Mouse (Mus musculus) gastrocnemius, postnatal 14 days (tissue): ENCODE data around the gene Cdh22. TPM values are rescaled to one million over a fixed set of nuclear protein-coding genes. Genes with fewer than 3 reads are reported as not detected.

ENCODE experiments used
- DNase-seq: peaks from one replicate; pipeline ENCODE4 v3.0.0; 2021; ENCODE audit warnings: mixed read lengths
- intact Hi-C: fragments of 180-260 bp; cut with DNase I; formaldehyde crosslinking; loops from one replicate; pipeline ENCODE4 v1.15.1; 2025; ENCODE audit warnings: low total_unique reads
- long read RNA-seq, 2 experiments: library from polyadenylated mRNA; stranded (forward); transcript quantifications; one replicate each; pipeline ENCODE4 v2.0.0; 2021
- total RNA-seq, 2 experiments: library from RNA; stranded (reverse); gene quantifications; 2 replicates each; pipeline ENCODE4 v1.2.3; 2021

The Cdh22 gene
- under 1 TPM; 0.13 to 0.18 TPM for total RNA-seq
- long read RNA-seq, experiment 1, result 0 reads
- long read RNA-seq, experiment 2, partial matches to known transcripts, result 0 of 1 reads
- long read RNA-seq, experiment 2, other reads (novel, unspliced or antisense), result 1 of 1 reads

GRCm38 (mm10) chr2:165234613-165235291, at the start of gene Cdh22:
Gene Cdh22 (minus strand): TSS chr2:165234853.
- intact Hi-C loops, result loop anchor here (10.0 kb wide), 1 partner anchor 100 kb away; no protein-coding TSS in a partner anchor
- DNase-seq, result peak; percentile 57

DNA sequence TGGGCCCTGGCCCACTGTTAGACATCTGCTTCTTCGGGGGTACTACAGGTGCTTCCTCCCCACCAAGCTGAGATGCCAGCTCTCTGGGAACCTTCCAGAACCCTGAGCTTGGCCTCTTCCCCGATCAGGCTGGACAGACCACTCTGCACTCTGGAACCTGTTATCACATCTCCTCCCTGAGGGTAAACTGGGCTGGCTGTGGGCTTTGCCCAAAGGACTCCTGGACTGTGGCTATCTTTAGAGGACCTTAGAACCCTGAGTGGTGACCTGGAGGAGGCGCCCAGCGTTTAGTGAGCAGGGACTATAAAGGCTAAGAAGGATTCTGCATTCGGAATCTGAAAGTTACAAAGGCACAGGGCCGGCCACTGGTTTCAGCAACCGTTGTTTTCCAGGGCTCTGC, 49.7 kb upstream of the Cdh22 start:
- intact Hi-C loops, result loop anchor here (5.0 kb wide), 1 partner anchor 33 kb away; no protein-coding TSS in a partner anchor
- DNase-seq, result no peak

DNA sequence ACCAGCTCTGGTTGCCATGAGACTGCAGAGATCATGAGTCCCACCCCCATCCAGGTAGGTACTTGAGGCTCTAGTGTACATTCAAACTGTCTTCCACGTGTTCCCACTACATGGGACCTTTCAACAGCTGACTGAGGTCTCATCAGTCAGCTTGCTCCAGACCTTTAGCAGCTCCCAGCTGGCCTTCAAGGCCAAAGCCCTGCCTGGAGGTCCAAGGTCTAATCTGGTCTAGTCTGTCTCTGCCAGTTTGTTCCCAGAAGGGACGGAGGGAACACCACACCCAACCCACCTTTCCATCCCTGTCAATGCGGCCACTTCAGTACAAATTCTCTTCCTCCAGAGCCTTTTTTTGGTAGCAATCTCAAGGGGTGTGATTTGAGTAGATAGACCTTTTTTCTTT, 49.0 kb upstream of the Cdh22 start:
- DNase-seq, result no peak
- intact Hi-C loops, result loop anchor here (5.0 kb wide), 1 partner anchor 34 kb away; no protein-coding TSS in a partner anchor

DNA sequence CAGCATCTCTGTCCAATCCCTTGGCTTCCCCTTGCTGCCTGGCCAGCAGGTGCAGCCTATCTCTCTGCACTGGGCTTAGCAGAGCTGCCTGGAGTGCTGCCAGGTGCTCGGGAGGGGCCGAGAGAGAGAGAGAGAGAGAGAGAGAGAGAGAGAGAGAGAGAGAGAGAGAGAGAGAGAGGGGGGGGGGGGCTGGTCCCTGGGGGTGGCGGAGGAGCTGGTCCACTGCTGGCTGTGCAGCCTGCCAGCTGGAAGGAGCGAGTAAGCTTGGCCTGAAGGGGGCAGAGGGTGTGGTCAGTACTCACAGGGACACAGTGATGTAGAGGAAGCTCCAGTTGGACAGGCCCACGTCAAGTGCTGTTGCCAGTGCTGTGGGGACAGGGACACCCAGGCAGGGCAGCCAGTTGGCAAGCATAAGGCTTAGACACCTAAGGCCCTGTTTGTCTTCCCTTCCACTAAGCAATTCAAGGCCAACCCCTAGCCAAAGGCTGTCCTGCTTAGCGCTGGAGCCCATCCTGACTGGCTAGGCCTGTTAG, 47.2 kb upstream of the Cdh22 start:
- intact Hi-C loops, result loop anchor here (5.0 kb wide), 1 partner anchor 35 kb away; no protein-coding TSS in a partner anchor
- peak; percentile 47 for DNase-seq

GRCm38 (mm10) chr2:165279351-165279750, 44.7 kb upstream of the Cdh22 start:
- DNase-seq, result no peak
- intact Hi-C loops, result loop anchor here (5.0 kb wide), 2 partner anchors 58 to 207 kb away; no protein-coding TSS in a partner anchor

- intact Hi-C loops, result loop anchor here (5.0 kb wide), 2 partner anchors 60 to 205 kb away; no protein-coding TSS in a partner anchor
- DNase-seq, result no peak
Observed at GRCm38 (mm10) chr2:165277188-165277740, 42.6 kb upstream of the Cdh22 start.

DNA sequence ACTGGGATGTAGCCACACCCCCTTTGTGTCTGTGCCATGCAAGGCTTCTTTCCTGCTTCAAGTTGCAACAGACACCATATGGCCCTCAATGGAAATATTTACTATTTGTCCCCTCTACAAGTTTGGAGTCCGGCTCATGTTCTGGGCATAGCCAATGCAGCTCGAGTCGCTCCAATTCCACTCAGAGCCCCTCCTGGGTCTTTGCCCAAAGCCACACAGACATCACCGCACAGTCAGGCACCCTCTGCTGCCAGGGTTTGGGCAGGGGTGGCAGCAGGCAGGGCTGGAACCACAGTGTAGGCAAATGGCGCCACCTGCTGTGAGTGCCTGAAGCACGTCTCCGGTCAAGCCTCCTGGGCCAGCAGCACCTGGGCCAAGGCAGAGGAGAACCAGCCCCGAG, 41.2 kb upstream of the Cdh22 start:
- DNase-seq, result peak; percentile 73

GRCm38 (mm10) chr2:165275124-165275640, 40.5 kb upstream of the Cdh22 start:
- no peak for DNase-seq
- intact Hi-C loops, result loop anchor here (5.0 kb wide), 2 partner anchors 62 to 203 kb away; no protein-coding TSS in a partner anchor

More for the DNA sequence above, 41.2 kb upstream of the Cdh22 start:
- intact Hi-C loops, result loop anchor here (5.0 kb wide), 2 partner anchors 61 to 204 kb away; no protein-coding TSS in a partner anchor

DNA sequence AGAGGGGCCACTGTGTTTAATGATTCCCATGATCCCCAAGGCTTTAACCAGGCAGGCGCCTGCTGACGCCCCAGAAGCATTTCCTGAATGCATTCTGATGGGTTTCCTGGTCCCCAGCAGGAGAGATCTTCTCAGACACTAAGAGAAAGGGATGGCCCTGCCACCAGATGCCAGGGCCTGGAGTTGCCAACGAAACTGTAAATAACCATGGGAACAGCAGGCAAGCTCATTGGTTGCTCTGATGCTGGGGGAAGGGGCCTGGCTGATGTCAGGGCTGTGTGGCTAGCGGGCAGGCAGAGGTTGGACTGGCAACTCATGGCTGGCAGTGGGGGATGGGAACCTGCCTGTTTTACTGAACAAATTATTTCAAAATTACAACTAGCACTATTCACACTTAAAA, 38.9 kb upstream of the Cdh22 start:
- DNase-seq, result no peak
- intact Hi-C loops, result no loop called here

DNA sequence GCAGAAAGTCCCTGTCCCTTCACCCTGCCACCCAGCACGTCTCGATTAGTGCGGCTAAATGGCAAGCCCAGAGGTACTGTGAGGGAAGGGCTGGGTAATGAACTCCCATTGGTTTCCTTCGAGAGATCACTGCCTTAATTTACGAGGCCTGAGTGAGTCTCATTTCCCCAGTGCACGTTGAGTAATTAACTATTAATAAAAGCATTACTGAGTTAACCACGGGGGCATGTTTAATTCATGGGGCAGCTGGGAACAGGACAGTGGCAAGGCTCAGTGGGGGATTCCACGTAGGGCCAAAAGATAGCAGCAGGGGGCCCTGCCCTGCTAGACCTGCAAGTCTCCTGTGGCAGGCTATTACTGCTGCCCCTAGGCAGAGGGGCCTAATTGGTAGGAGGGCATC, 36.7 kb upstream of the Cdh22 start:
- intact Hi-C loops, result no loop called here
- no peak for DNase-seq

DNA sequence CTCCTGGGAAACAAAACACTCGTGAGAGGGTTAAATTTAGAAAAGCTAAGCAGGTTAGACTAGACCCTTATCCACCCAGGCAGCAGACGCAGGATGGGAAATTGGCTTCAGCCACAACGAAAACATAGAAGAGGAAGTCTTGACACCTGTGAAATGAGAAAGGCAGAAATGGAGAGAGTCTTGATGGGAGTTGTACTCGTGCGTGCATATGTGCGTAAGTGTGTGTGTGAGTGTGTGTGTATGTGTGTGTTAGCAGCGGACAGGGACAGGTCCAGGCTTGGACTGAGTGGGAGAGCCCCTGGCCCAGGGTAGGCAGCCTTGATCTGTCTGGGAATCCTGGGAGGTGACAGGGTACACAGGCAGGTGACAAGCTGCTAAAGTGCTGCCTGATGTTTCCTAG, 36.2 kb upstream of the Cdh22 start:
- intact Hi-C loops, result no loop called here
- no peak for DNase-seq

DNA sequence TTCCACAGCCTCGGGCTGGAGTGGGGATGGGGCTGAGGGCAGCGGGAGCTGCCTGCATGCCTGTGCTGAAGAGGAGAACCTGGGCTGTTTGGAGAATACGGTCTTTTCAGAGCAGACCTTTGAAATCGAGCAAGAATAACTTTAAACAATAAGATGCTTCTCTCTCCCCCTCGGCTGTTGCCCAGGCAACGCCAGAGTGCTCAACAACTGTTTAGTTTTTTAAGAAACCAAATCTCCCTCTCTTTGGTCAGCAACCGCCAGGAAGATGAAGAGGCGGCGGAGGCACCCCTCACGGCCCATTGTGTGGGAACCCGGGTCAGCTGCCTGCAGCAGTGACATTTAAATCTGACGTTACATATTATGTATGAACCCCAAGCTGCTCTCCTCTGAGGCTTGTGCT, 32.1 kb upstream of the Cdh22 start:
- no peak for DNase-seq
- intact Hi-C loops, result no loop called here

DNA sequence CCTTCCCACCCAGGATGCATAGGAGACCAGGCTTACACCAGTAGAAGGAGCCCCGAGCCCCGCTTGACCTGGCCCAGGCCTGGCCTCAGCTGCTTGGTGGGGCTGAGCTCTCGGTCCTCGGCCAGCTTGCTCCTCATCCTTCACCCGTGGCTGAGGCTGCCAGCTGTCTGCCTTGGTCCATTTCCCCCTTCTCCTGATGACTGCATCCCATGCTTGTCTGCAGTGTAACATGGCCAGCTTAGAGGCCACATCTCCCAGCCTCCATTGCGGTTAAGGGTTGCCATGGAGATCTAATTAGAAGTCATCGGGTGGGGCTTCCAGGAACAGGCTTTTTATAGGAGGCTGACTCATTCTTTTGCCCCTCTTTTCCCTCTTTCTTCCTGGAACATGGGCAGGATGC, 29.2 kb upstream of the Cdh22 start:
- no peak for DNase-seq
- intact Hi-C loops, result loop anchor here (5.0 kb wide), 1 partner anchor 187 kb away; no protein-coding TSS in a partner anchor

GRCm38 (mm10) chr2:165262274-165262990, 27.8 kb upstream of the Cdh22 start:
- intact Hi-C loops, result loop anchor here (5.0 kb wide), 1 partner anchor 185 kb away; no protein-coding TSS in a partner anchor
- DNase-seq, result no peak

GRCm38 (mm10) chr2:165259859-165260258, 25.2 kb upstream of the Cdh22 start:
- intact Hi-C loops, result loop anchor here (5.0 kb wide), 1 partner anchor 183 kb away; no protein-coding TSS in a partner anchor
- no peak for DNase-seq

GRCm38 (mm10) chr2:165258321-165258720, 23.7 kb upstream of the Cdh22 start:
- intact Hi-C loops, result no loop called here
- no peak for DNase-seq

DNA sequence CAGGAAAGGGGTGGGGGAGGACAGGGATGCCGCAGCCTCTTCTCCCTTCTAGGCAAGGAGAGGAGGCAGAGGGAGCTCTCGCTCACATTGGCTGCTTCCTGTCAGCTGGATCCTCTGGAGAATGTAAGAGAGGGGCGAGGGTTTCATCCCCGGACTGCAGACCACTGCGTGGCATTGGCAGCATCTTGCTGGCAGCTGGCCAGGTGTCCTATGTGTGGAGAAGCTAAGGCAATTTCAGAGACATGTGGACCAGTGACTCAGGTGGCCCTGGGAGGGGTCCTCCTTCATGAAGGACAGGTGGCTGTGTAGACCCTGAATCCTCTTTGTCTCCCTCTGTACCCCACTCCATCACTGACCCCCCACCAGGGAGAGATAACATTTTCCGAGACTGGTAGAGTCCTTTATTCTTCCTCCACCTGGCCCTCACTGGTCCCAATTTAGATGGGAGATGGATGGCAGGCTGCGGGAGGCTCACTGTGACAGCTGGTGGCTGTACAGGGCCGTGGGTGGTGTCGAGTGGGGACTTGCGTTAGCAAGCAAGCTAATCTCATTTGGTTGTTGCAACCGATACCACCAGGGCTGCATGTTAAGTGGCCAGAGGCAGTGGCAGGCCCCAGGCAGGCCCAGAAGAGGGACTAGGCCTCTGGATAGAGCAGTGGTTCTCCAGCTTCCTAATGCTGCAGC, 22.6 kb upstream of the Cdh22 start:
- DNase-seq, result no peak
- intact Hi-C loops, result no loop called here

GRCm38 (mm10) chr2:165256213-165256612, 21.6 kb upstream of the Cdh22 start:
- intact Hi-C loops, result no loop called here
- no peak for DNase-seq

DNA sequence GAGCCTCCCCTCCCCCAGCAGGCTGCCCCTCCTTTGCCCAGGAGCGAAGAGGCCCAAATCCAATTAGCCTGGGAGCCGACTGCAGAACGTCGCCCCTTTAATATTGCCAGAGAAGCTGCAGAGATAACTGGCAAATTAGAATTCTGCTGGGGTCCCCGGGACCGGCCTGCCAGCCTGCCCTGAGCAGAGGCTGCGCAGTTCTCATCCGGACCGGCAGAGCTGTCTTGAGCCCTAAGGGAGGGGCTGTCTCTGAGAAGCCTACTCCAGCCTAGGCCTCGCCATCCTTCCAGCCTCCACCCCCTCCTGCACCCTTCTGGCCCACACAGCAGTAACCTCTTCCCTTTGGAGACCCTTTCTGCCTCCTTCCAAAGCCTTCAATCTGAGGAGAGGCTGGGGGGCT, 19.2 kb upstream of the Cdh22 start:
- no peak for DNase-seq
- intact Hi-C loops, result no loop called here
